Mouse (Mus musculus): ENCODE measurements around the gene Cdh19. TPM values are rescaled to one million over a fixed set of nuclear protein-coding genes. Genes with fewer than 3 reads are reported as not detected.

The Cdh19 gene
- polyA plus RNA-seq (2012; rRNA removed) = 0.02 and 0.04 TPM in 2 replicates

GRCm38 (mm10) chr1:110977484-110977883 lies at the start of gene Cdh19:
Gene Cdh19, minus strand, starts transcription at chr1:110977584.
- no peaks in the 10 kb centered on the region for H3K36me3 ChIP-seq (ENCODE audit: control insufficient read depth, insufficient read depth, low read length)
- TF ChIP-seq CTCF (IDR thresholded peaks at IDR 0.05; ENCODE audit: extremely low read depth, insufficient read depth, insufficient read length, insufficient replicate concordance) = no peak
- TF ChIP-seq POLR2A (IDR thresholded peaks at IDR 0.05; ENCODE audit: low read depth, low read length) = no peak
- WGBS = 51% methylated on average over 2 of the region's 2 CpGs

GRCm38 (mm10) chr1:111020434-111021060 lies 43.2 kb upstream of the Cdh19 start:
- 47% methylated on average over 3 of the region's 3 CpGs for WGBS

More at GRCm38 (mm10) chr1:110977484-110977883, at the start of gene Cdh19:
- Histone ChIP-seq H3K4me1 (ENCODE audit: control insufficient read depth, insufficient read depth, insufficient read length) (no peaks in the 10 kb centered on the region), H3K4me3 (ENCODE audit: extremely low read depth, insufficient read depth, insufficient read length) (no peak within 1 kb of the TSS), H3K27ac (ENCODE audit: insufficient read depth, low read length) (no peak within 1 kb of the TSS), H3K27me3 (ENCODE audit: control insufficient read depth, insufficient read depth, low read length) (no peaks in the 10 kb centered on the region)
- no peak for DNase-seq (ENCODE audit: low read depth in 1 of 2, low spot score in 2 of 2)

GRCm38 (mm10) chr1:111017640-111018039 lies 40.3 kb upstream of the Cdh19 start:
- no peak overlapping the region for H3K27ac ChIP-seq (ENCODE audit: insufficient read depth, low read length)
- no peaks in the 10 kb centered on the region for H3K4me1 ChIP-seq (ENCODE audit: control insufficient read depth, insufficient read depth, insufficient read length)
- no peak overlapping the region for H3K4me3 ChIP-seq (ENCODE audit: extremely low read depth, insufficient read depth, insufficient read length)
- no peak for TF ChIP-seq POLR2A (IDR thresholded peaks at IDR 0.05; ENCODE audit: low read depth, low read length)
- TF ChIP-seq CTCF (IDR thresholded peaks at IDR 0.05; ENCODE audit: extremely low read depth, insufficient read depth, insufficient read length, insufficient replicate concordance) = no peak
- DNase-seq (ENCODE audit: low read depth in 1 of 2, low spot score in 2 of 2) = no peak
- H3K27me3 ChIP-seq (ENCODE audit: control insufficient read depth, insufficient read depth, low read length) = no peaks in the 10 kb centered on the region
- no peaks in the 10 kb centered on the region for H3K36me3 ChIP-seq (ENCODE audit: control insufficient read depth, insufficient read depth, low read length)

More at GRCm38 (mm10) chr1:111020434-111021060, 43.2 kb upstream of the Cdh19 start:
- no peak for DNase-seq (ENCODE audit: low read depth in 1 of 2, low spot score in 2 of 2)
- TF ChIP-seq CTCF (IDR thresholded peaks at IDR 0.05; ENCODE audit: extremely low read depth, insufficient read depth, insufficient read length, insufficient replicate concordance) = no peak
- TF ChIP-seq POLR2A (IDR thresholded peaks at IDR 0.05; ENCODE audit: low read depth, low read length) = no peak
- Histone ChIP-seq H3K27me3 (ENCODE audit: control insufficient read depth, insufficient read depth, low read length) (no peaks in the 10 kb centered on the region), H3K27ac (ENCODE audit: insufficient read depth, low read length) (no peak overlapping the region), H3K4me3 (ENCODE audit: extremely low read depth, insufficient read depth, insufficient read length) (no peak overlapping the region), H3K36me3 (ENCODE audit: control insufficient read depth, insufficient read depth, low read length) (no peaks in the 10 kb centered on the region), H3K4me1 (ENCODE audit: control insufficient read depth, insufficient read depth, insufficient read length) (no peaks in the 10 kb centered on the region)

- H3K27ac ChIP-seq (ENCODE audit: insufficient read depth, low read length) = no peak overlapping the region
- H3K36me3 ChIP-seq (ENCODE audit: control insufficient read depth, insufficient read depth, low read length) = no peaks in the 10 kb centered on the region
- H3K27me3 ChIP-seq (ENCODE audit: control insufficient read depth, insufficient read depth, low read length) = no peaks in the 10 kb centered on the region
- H3K4me1 ChIP-seq (ENCODE audit: control insufficient read depth, insufficient read depth, insufficient read length) = no peaks in the 10 kb centered on the region
- no peak overlapping the region for H3K4me3 ChIP-seq (ENCODE audit: extremely low read depth, insufficient read depth, insufficient read length)
- TF ChIP-seq POLR2A (IDR thresholded peaks at IDR 0.05; ENCODE audit: low read depth, low read length) (no peak), CTCF (IDR thresholded peaks at IDR 0.05; ENCODE audit: extremely low read depth, insufficient read depth, insufficient read length, insufficient replicate concordance) (no peak)
- no peak for DNase-seq (ENCODE audit: low read depth in 1 of 2, low spot score in 2 of 2)
These were observed 12.4 kb upstream of the Cdh19 start for GRCm38 (mm10) chr1:110989824-110990223.

- H3K36me3 ChIP-seq (ENCODE audit: control insufficient read depth, insufficient read depth, low read length) = no peaks in the 10 kb centered on the region
- no peaks in the 10 kb centered on the region for H3K4me1 ChIP-seq (ENCODE audit: control insufficient read depth, insufficient read depth, insufficient read length)
- no peak overlapping the region for H3K27ac ChIP-seq (ENCODE audit: insufficient read depth, low read length)
- no peak for DNase-seq (ENCODE audit: low read depth in 1 of 2, low spot score in 2 of 2)
- TF ChIP-seq POLR2A (IDR thresholded peaks at IDR 0.05; ENCODE audit: low read depth, low read length) (no peak), CTCF (IDR thresholded peaks at IDR 0.05; ENCODE audit: extremely low read depth, insufficient read depth, insufficient read length, insufficient replicate concordance) (no peak)
- H3K4me3 ChIP-seq (ENCODE audit: extremely low read depth, insufficient read depth, insufficient read length) = no peak overlapping the region
- 81% methylated on average over 2 of the region's 2 CpGs for WGBS
- no peaks in the 10 kb centered on the region for H3K27me3 ChIP-seq (ENCODE audit: control insufficient read depth, insufficient read depth, low read length)
These were observed 8.2 kb downstream of the Cdh19 start for GRCm38 (mm10) chr1:110969201-110969600.

- DNase-seq (ENCODE audit: low read depth in 1 of 2, low spot score in 2 of 2) = no peak
- no peaks in the 10 kb centered on the region for H3K36me3 ChIP-seq (ENCODE audit: control insufficient read depth, insufficient read depth, low read length)
- no peaks in the 10 kb centered on the region for H3K27me3 ChIP-seq (ENCODE audit: control insufficient read depth, insufficient read depth, low read length)
- H3K4me1 ChIP-seq (ENCODE audit: control insufficient read depth, insufficient read depth, insufficient read length) = no peaks in the 10 kb centered on the region
- TF ChIP-seq CTCF (IDR thresholded peaks at IDR 0.05; ENCODE audit: extremely low read depth, insufficient read depth, insufficient read length, insufficient replicate concordance) (no peak), POLR2A (IDR thresholded peaks at IDR 0.05; ENCODE audit: low read depth, low read length) (no peak)
- H3K4me3 ChIP-seq (ENCODE audit: extremely low read depth, insufficient read depth, insufficient read length) = no peak overlapping the region
- WGBS = 75% methylated on average over 1 of the region's 1 CpGs
- no peak overlapping the region for H3K27ac ChIP-seq (ENCODE audit: insufficient read depth, low read length)
These were observed 67.6 kb downstream of the Cdh19 start for GRCm38 (mm10) chr1:110909752-110910151.

- no peak overlapping the region for H3K27ac ChIP-seq (ENCODE audit: insufficient read depth, low read length)
- no peaks in the 10 kb centered on the region for H3K36me3 ChIP-seq (ENCODE audit: control insufficient read depth, insufficient read depth, low read length)
- TF ChIP-seq POLR2A (IDR thresholded peaks at IDR 0.05; ENCODE audit: low read depth, low read length) (no peak), CTCF (IDR thresholded peaks at IDR 0.05; ENCODE audit: extremely low read depth, insufficient read depth, insufficient read length, insufficient replicate concordance) (no peak)
- 70% methylated on average over 1 of the region's 1 CpGs for WGBS
- no peak for DNase-seq (ENCODE audit: low read depth in 1 of 2, low spot score in 2 of 2)
- no peaks in the 10 kb centered on the region for H3K27me3 ChIP-seq (ENCODE audit: control insufficient read depth, insufficient read depth, low read length)
- H3K4me1 ChIP-seq (ENCODE audit: control insufficient read depth, insufficient read depth, insufficient read length) = no peaks in the 10 kb centered on the region
- no peak overlapping the region for H3K4me3 ChIP-seq (ENCODE audit: extremely low read depth, insufficient read depth, insufficient read length)
These were observed 68.2 kb downstream of the Cdh19 start for GRCm38 (mm10) chr1:110909218-110909617.
